Mouse (Mus musculus) limb, embryonic 13.5 days (tissue): ENCODE results near the gene Rdh16f1. TPM values are rescaled to one million over a fixed set of nuclear protein-coding genes. Genes with fewer than 3 reads are reported as not detected.
"Not testable (repeated sequence)": the region's sequence is repeated elsewhere in the genome, so short reads cannot be mapped to it uniquely, and the experiment has no call there.

ENCODE experiments used
- ATAC-seq: fragments of 200-750 bp; cut with Nextera tagmentation; 2 replicates; pipeline ENCODE4 v1.8.0; 2017; ENCODE audit warnings: low read depth, moderate number of reproducible peaks, moderate TSS enrichment; ENCODE audit not compliant: low FRiP score
- H3K27ac ChIP-seq: fragments of 300-500 bp; sonication (generic); 2 replicates; pipeline ENCODE4 v1.5.1; 2015; ENCODE audit warnings: inconsistent platforms, mild to moderate bottlenecking, moderate library complexity
- H3K27me3 ChIP-seq: fragments of 300-500 bp; sonication (generic); 2 replicates; pipeline ENCODE4 v1.6.1; 2015; ENCODE audit warnings: mild to moderate bottlenecking, inconsistent platforms
- H3K36me3 ChIP-seq: fragments of 300-500 bp; sonication (generic); 2 replicates; pipeline ENCODE4 v1.6.1; 2015; ENCODE audit warnings: inconsistent platforms, mild to moderate bottlenecking, moderate library complexity
- H3K4me1 ChIP-seq: fragments of 300-500 bp; sonication (generic); 2 replicates; pipeline ENCODE4 v1.6.1; 2015; ENCODE audit warnings: inconsistent platforms
- H3K4me2 ChIP-seq: fragments of 300-500 bp; sonication (generic); replicated peaks from 2 replicates; pipeline ENCODE4 v1.6.1; 2015; ENCODE audit warnings: inconsistent platforms, mild to moderate bottlenecking, moderate library complexity
- H3K4me3 ChIP-seq: fragments of 300-500 bp; sonication (generic); 2 replicates; pipeline ENCODE4 v1.5.1; 2015; ENCODE audit warnings: moderate library complexity, mild to moderate bottlenecking, inconsistent platforms
- H3K9ac ChIP-seq: fragments of 300-500 bp; sonication (generic); 2 replicates; pipeline ENCODE4 v1.6.1; 2015; ENCODE audit warnings: mild to moderate bottlenecking, inconsistent platforms
- H3K9me3 ChIP-seq: fragments of 300-500 bp; sonication (generic); 2 replicates; pipeline ENCODE4 v1.6.1; 2016; ENCODE audit warnings: inconsistent platforms
- WGBS: fragments of 180-500 bp; shearing (Covaris S2); methylation state at CpG from one replicate; pipeline ENCODE4 v1.1.7; 2015; 5-methylcytosine and 5-hydroxymethylcytosine counted together
- polyA plus RNA-seq: library from polyadenylated mRNA; unstranded; fragments of >200 nt; fragmentation: Nextera tagmentation; extraction: Ambion mirVana; gene quantifications from 2 replicates; pipeline ENCODE4 v1.2.1, GENCODE M21; 2015

Gene Rdh16f1
- polyA plus RNA-seq, 1 experiment from 2014 or later, result not detected

DNA sequence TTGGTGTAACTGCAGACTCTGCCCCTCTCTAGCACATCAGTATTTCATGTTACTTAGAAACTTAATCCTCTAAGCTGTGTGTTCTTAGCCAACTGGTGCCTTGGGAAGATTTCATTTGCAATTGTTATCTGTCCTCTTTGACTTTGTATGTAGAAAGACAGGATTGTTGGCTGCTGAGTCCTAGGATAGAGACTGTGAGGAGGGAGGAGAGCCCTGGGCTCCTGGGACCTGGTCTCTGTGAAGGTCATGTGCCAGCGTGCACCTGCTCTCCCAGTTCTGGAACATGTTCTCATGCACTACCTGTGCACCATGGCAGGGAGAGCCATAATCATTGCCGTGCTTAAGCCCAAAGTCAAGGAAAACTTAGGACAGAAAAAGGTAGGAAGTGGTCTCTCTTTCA lies 42.0 kb downstream of the Rdh16f1 start:
- Histone ChIP-seq H3K27ac (no peak overlapping the region), H3K4me1 (no peaks in the 10 kb centered on the region), H3K36me3 (no peaks in the 10 kb centered on the region), H3K27me3 (no peaks in the 10 kb centered on the region), H3K9ac (no peak overlapping the region), H3K9me3 (peaks cover 3% of the 10 kb centered on the region; the same call in 1 of the 2 replicates), H3K4me3 (no peak overlapping the region), H3K4me2 (no peak overlapping the region)
- WGBS, result 91% methylated on average over 2 of the region's 2 CpGs
- ATAC-seq, result no peak

DNA sequence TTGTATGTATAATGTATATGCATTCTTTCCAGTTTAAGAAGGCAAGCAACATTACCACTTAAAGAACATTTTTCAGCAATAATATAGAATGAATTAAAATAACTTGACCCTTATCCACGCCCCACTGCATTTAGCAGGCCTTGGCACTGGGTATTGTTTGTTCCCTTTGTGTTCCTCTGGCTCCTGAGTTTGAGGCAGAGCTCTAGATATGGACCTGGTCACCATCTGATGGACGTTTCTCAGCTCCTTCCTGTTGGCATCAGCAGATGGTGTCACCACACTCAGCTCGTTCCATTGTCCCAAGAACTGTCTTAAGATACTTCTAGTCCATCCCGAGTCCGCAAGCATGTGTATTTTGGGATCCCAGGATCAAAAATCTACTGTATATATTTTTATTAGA lies 42.6 kb downstream of the Rdh16f1 start:
- no peaks in the 10 kb centered on the region for H3K4me1 ChIP-seq
- no peaks in the 10 kb centered on the region for H3K27me3 ChIP-seq
- no peak overlapping the region for H3K9ac ChIP-seq
- H3K4me3 ChIP-seq, result no peak overlapping the region
- no peaks in the 10 kb centered on the region for H3K36me3 ChIP-seq
- no peak overlapping the region for H3K27ac ChIP-seq
- 76% methylated on average over 5 of the region's 5 CpGs for WGBS
- ATAC-seq, result no peak
- H3K4me2 ChIP-seq, result no peak overlapping the region
- H3K9me3 ChIP-seq, result no peaks in the 10 kb centered on the region

DNA sequence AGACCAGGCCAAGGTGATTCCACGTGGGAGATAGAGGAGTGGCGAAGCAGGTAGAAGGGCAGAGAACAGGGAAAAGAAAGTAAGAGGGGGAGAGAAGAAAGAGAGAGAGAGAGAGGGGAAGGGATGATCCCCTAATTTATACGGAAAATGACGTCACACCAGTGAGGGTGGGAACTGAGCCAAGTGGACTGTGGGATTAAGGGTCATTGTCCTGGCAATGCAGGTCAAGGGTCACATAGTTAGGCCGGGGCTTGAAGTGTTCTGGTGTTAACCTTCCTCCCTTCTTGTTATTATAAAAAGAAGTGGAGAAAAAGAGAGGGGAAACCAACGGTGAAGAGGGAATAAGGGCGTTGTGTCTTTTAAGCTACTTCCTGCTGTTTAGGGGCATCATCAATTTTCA lies 44.8 kb downstream of the Rdh16f1 start:
- H3K4me1 ChIP-seq, result no peaks in the 10 kb centered on the region
- 69% methylated on average over 7 of the region's 7 CpGs for whole genome bisulfite sequencing
- ATAC-seq, result no peak

DNA sequence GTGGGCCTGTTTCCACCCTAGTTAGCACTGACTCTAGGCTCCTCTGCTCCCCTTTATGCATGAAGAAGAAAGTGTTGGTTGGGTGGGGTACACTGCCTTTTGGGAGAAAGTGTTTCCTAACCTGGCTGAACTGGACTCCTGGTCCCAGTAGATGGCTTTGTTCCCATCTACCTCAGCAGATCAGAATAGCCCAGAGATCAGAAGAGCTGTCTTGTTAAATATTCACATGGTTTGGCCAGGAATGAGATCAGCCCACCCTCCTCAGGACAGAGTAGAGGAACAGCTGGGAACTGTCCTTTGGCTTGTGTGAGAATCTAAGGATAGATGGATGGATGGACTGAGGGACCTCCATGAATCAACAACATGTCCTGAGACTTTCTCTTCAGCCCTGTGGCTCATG lies 56.3 kb downstream of the Rdh16f1 start:
- Histone ChIP-seq H3K4me2 (no peak overlapping the region), H3K4me1 (no peaks in the 10 kb centered on the region), H3K36me3 (no peaks in the 10 kb centered on the region), H3K9ac (no peak overlapping the region), H3K4me3 (no peak overlapping the region), H3K27ac (no peak overlapping the region), H3K9me3 (peaks cover 11% of the 10 kb centered on the region; the same call in 1 of the 2 replicates), H3K27me3 (no peaks in the 10 kb centered on the region)
- no peak for ATAC-seq

More for the DNA sequence above, 44.8 kb downstream of the Rdh16f1 start:
- Histone ChIP-seq H3K9me3 (no peaks in the 10 kb centered on the region), H3K4me2 (no peak overlapping the region), H3K27ac (no peak overlapping the region), H3K9ac (no peak overlapping the region), H3K27me3 (no peaks in the 10 kb centered on the region), H3K4me3 (no peak overlapping the region), H3K36me3 (no peaks in the 10 kb centered on the region)

DNA sequence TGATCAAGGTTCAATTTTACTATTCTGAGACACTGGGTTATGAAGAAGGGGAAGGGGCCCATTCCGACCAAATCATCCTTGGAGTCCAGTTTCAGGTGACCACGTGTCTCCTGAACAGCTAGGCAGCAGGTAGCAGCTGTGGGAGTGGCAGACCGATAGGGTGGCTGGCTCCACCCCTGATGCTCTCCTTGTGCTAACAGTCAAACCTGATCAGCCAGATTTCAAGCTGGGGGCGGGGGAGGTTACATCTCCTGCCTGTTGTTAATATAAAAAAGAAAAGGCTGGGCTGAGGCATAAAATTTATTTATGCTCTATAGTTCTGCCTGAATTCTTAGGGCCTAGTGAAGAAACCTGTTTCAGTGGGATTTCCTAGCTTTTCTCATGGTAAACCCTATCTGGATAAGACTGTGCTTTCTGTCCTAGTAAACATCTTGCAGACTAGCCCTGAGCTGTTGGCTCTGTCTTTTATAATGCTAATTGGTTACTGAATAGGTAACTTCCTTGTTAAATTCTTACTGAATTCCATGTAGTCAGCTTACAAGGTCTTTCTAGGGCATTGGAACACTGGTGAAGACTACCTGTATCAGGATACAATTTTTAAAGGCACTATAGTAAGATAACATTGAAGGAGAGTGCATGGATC lies 57.8 kb downstream of the Rdh16f1 start:
- 72% methylated on average over 4 of the region's 4 CpGs for WGBS
- H3K9ac ChIP-seq, ATAC-seq, H3K27ac ChIP-seq, H3K4me2 ChIP-seq, H3K4me3 ChIP-seq, H3K4me1 ChIP-seq, H3K36me3 ChIP-seq, H3K27me3 ChIP-seq: not testable (repeated sequence)
- H3K9me3 ChIP-seq, result peaks cover 13% of the 10 kb centered on the region; the same call in 1 of the 2 replicates

DNA sequence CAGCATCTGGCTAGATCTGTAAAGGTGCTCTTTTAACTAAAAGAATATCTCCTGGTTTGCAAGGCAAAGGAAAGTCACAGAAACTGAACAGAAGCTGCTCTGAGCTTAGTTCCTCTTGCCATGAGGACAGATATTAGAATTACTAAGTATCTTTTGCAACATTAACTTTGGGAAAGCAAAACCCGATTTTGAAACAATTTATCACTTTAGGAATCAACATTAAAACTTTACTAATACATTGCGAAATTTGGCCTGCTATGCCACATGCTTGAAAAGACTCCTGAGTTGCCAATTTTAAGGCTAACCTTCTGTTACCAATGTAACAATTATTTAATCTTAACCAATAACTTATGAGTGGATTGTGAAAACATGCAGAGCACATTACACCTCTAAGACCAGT lies 62.2 kb downstream of the Rdh16f1 start:
- H3K4me3 ChIP-seq, ATAC-seq, H3K27ac ChIP-seq, H3K9ac ChIP-seq, H3K4me2 ChIP-seq, H3K4me1 ChIP-seq, H3K36me3 ChIP-seq, H3K27me3 ChIP-seq: not testable (repeated sequence)
- WGBS, result 82% methylated on average over 2 of the region's 2 CpGs
- peaks cover 13% of the 10 kb centered on the region; the same call in 1 of the 2 replicates for H3K9me3 ChIP-seq

DNA sequence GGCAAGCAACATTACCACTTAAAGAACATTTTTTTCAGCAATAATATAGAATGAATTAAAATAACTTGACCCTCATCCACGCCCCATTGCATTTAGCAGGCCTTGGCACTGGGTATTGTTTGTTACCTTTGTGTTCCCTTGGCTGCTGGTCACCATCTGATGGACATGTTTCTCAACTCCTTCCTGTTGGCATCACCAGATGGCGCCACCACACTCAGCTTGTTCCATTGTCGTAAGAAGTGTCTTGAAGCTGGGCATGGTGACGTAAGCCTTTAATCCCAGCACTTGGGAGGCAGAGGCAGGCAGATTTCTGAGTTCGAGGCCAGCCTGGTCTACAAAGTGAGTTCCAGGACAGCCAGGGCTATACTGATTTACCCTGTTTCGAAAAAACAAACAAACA lies 65.8 kb downstream of the Rdh16f1 start:
- Histone ChIP-seq H3K4me1 (no peaks in the 10 kb centered on the region), H3K4me2 (no peak overlapping the region), H3K9me3 (0 out of 2 replicates have a peak, but pooled peaks cover 3% of the 10 kb centered on the region), H3K4me3 (no peak overlapping the region), H3K9ac (no peak overlapping the region), H3K36me3 (no peaks in the 10 kb centered on the region), H3K27me3 (no peaks in the 10 kb centered on the region), H3K27ac (no peak overlapping the region)
- ATAC-seq, result no peak
- WGBS, result 78% methylated on average over 6 of the region's 6 CpGs

DNA sequence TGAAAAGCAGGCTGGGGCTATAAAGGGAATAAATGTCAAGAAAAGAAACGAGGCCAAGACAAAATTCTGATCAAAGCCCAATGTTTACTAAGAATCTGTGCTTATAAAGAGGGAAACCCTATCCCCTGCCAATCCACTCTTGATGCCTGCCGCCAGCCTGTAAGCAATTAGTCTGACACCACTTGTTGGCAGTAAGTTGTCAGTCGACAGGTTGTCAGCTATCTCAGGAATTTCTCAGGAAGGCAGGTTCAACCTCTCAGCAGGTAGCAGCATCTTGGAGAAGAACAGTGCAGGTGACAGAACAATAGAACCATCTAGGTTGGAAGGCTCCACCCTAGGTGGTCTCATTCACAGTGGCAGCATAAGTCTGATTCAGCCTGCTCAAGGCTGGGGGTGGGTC lies 69.5 kb downstream of the Rdh16f1 start:
- no peaks in the 10 kb centered on the region for H3K4me1 ChIP-seq
- no peak overlapping the region for H3K4me2 ChIP-seq
- no peaks in the 10 kb centered on the region for H3K9me3 ChIP-seq
- no peaks in the 10 kb centered on the region for H3K27me3 ChIP-seq
- ATAC-seq, result no peak
- H3K9ac ChIP-seq, result no peak overlapping the region
- WGBS, result 64% methylated on average over 3 of the region's 3 CpGs
- H3K27ac ChIP-seq, result no peak overlapping the region
- no peak overlapping the region for H3K4me3 ChIP-seq
- no peaks in the 10 kb centered on the region for H3K36me3 ChIP-seq

DNA sequence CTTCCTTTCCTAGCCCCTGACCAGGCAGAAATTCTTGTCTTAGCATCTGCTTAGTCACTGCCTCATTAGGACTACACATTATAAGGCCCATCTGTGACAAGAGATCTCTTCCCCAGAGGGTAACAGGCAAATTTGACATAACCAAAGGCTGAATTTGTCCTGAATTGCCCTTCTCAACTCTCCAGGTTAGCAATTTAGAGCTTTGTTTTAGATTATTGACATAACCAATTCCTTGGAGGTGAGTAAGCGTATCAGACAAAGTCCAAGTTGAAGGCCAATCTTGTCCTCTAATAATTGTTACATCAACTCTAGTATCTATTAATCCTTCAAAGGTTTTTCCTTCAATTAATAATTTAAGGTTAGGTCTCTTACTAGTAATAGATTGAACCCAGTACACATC lies 74.6 kb downstream of the Rdh16f1 start:
- 98% methylated on average over 1 of the region's 1 CpGs for WGBS
- not testable (repeated sequence) for ATAC-seq

DNA sequence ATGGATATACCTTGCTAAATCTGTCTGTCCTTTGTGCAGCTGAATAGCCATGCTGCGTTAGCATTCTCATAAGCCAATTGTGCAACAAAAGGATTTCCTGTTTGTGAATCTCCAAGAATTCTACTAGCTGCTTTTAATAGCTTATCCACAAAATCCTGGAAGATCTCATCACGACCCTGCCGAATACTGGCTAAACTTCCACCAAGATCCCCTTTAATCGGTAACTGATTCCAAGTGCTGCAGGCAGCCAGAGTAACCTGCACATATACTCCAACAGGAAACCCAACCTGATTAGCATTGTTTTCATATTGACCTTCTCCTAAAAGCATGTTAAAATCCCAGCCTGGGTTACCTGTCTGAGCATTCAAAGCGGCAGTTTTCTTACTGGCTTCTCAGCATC lies 75.7 kb downstream of the Rdh16f1 start:
- Histone ChIP-seq H3K9me3 (no peaks in the 10 kb centered on the region), H3K9ac (no peak overlapping the region), H3K27ac (no peak overlapping the region), H3K4me2 (no peak overlapping the region), H3K4me3 (no peak overlapping the region), H3K4me1 (no peaks in the 10 kb centered on the region), H3K36me3 (no peaks in the 10 kb centered on the region), H3K27me3 (no peaks in the 10 kb centered on the region)
- WGBS, result 86% methylated on average over 5 of the region's 5 CpGs
- ATAC-seq, result no peak

More for the DNA sequence above, 74.6 kb downstream of the Rdh16f1 start:
- H3K9me3 ChIP-seq, H3K9ac ChIP-seq, H3K4me3 ChIP-seq, H3K27ac ChIP-seq, H3K4me2 ChIP-seq, H3K27me3 ChIP-seq, H3K36me3 ChIP-seq, H3K4me1 ChIP-seq: not testable (repeated sequence)

DNA sequence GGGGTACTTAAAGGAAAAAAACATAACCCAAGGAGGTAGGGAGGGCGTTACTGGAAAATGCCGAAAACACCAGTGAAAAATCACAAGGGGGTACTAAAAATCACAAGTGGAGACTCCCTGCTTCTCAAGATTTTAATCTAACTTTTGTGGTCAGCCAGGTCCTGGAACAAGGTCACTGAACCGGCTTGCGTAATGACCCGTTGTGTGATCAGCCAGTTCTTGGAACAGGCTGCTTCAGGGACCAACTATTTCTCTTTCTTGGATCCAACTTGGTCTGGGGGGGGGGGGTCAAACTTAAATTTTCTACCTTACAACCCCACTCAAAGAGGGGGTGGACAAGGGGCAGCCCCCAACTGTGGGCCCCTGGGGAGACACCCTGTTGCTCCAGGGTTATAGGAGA lies 78.2 kb downstream of the Rdh16f1 start:
- H3K27ac ChIP-seq, H3K4me3 ChIP-seq, ATAC-seq, H3K4me2 ChIP-seq, H3K27me3 ChIP-seq, H3K9ac ChIP-seq, H3K4me1 ChIP-seq, H3K36me3 ChIP-seq, H3K9me3 ChIP-seq: not testable (repeated sequence)
- WGBS, result 93% methylated on average over 5 of the region's 5 CpGs

DNA sequence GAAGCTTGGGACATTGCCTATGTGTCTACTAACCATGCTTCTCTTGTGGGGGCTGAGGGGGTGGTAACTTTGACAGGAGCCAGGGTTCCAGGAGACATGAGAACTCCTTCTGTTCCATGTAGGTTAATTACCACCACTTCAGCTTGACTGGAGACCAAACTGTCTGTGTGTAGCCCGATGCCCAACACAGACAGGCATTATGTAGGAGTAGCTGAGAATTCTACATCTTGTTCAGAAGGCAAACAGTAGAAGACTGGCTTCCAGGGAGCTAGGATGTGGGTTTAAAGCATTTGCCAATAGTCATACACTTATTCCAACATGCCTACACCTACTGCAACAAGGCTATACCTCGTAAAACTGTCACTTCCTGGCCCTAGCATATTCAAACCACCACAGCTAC lies 79.0 kb downstream of the Rdh16f1 start:
- Histone ChIP-seq H3K36me3 (no peaks in the 10 kb centered on the region), H3K27me3 (no peaks in the 10 kb centered on the region), H3K9me3 (no peaks in the 10 kb centered on the region), H3K4me3 (no peak overlapping the region), H3K9ac (no peak overlapping the region), H3K4me1 (no peaks in the 10 kb centered on the region), H3K4me2 (no peak overlapping the region), H3K27ac (no peak overlapping the region)
- ATAC-seq, result no peak
- WGBS, result 91% methylated on average over 2 of the region's 2 CpGs

DNA sequence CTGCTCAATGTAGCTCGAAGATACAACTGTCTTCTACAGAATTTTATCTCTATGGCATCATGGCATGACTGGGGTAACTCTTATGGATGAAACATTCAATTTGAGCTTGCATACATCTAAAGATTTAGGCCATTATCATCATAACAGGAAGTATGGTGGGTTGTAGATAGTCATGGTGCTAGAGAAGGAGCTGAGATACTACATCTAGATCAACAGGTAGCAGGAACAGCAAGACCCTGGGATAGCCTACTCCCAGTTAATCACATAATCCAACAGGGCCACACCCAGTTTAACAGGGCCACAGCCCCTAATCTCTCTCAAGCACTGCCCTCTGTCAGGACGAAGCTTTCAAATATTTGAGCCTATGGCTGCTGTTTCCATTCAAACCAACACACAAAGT lies 81.2 kb downstream of the Rdh16f1 start:
- no peak overlapping the region for H3K27ac ChIP-seq
- H3K4me3 ChIP-seq, result no peak overlapping the region
- no peak overlapping the region for H3K9ac ChIP-seq
- H3K9me3 ChIP-seq, result no peaks in the 10 kb centered on the region
- 67% methylated on average over 2 of the region's 2 CpGs for WGBS
- H3K4me1 ChIP-seq, result no peaks in the 10 kb centered on the region
- H3K27me3 ChIP-seq, result no peaks in the 10 kb centered on the region
- no peak overlapping the region for H3K4me2 ChIP-seq
- no peaks in the 10 kb centered on the region for H3K36me3 ChIP-seq
- no peak for ATAC-seq
